Comparison of ENCODE assay signal across 14 mouse cellular contexts in the genomic region with DNA sequence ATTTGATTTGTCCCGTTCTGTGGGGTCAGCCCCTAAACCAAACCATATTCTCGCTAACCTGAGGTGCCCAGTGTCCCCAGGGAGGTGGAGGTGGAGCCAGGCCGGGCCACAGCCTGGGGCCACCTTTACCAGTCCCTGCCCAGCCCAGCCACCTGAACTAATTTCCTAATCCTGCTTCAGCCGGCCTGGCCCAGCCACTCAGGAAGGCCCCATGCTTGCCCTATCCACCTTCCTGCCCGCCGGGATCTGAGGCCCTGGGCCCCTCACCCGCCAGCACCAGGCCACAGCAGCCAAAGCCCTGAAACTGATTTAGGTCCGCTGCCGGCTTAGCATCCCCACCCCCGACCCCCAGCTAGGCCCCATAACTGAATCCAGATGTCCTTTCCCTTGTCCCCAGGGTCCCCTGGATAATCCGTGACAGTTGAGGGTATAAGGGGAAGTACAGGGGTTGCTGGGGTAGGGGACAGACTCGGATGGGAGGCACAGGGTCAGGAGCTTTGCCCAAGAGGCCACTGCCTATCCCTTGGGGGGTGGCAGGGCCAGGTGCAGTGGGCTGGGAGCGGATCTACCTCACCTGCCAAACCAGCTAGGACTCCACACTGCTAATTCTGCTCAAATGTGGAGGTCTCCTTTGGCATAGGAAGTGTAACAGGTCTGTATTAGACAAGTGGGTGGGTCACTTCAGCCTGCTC.
A peak's percentile ranks its signal among the peaks of the same experiment; 100 is the strongest.
DNase-seq lines count a peak whose midpoint lies in the region; ATAC-seq lines count a peak whose summit lies in the region.
"Had no signal": no experiment of that assay in that cellular context is flagged by ENCODE, and none has a peak within 500 bp of the region (broad histone marks: within the 10 kb centered on the region; RNA-seq: fewer than 3 reads in every experiment).

No protein-coding gene starts in this region.

- no peak overlapping the region for H3K9ac ChIP-seq in midbrain, embryonic 16.5 days (ENCODE audit: low read depth, low read length)
- H3K9ac ChIP-seq in embryonic facial prominence, embryonic 11.5 days (replicated peaks; ENCODE audit: low read length): no peak overlapping the region; the same call in 1 of the 2 replicates
- no peak overlapping the region for H3K9ac ChIP-seq in forebrain, embryonic 12.5 days
- H3K9ac ChIP-seq: heart, embryonic 13.5 days; liver, embryonic 12.5 days had no signal

- no peaks in the 10 kb centered on the region for H3K36me3 ChIP-seq in midbrain, embryonic 10.5 days
- no peaks in the 10 kb centered on the region for H3K36me3 ChIP-seq in midbrain, embryonic 16.5 days (ENCODE audit: control insufficient read depth, insufficient read depth, low read length)
- no peaks in the 10 kb centered on the region for H3K36me3 ChIP-seq in embryonic facial prominence, embryonic 11.5 days (replicated peaks; ENCODE audit: control insufficient read depth, insufficient read depth, low read depth, low read length)
- H3K36me3 ChIP-seq in limb, embryonic 10.5 days: no peaks in the 10 kb centered on the region
- no peaks in the 10 kb centered on the region for H3K36me3 ChIP-seq in forebrain, embryonic 12.5 days (replicated peaks)
- H3K36me3 ChIP-seq: heart, embryonic 13.5 days; liver, embryonic 12.5 days had no signal

- peak overlapping the region; percentile 43; the same call in 1 of the 2 replicates for H3K27ac ChIP-seq in midbrain, embryonic 10.5 days (replicated peaks)
- H3K27ac ChIP-seq in midbrain, embryonic 16.5 days (ENCODE audit: low read length): no peak overlapping the region
- no peak overlapping the region for H3K27ac ChIP-seq in embryonic facial prominence, embryonic 11.5 days (replicated peaks; ENCODE audit: low read depth, low read length)
- H3K27ac ChIP-seq in limb, embryonic 10.5 days: peak overlapping the region; percentile 78
- H3K27ac ChIP-seq in forebrain, embryonic 12.5 days: no peak overlapping the region
- H3K27ac ChIP-seq: heart, embryonic 13.5 days; layer of hippocampus, adult 2 months; liver, embryonic 12.5 days had no signal

- no peak overlapping the region for H3K4me2 ChIP-seq in midbrain, embryonic 16.5 days (ENCODE audit: low read length)
- no peak overlapping the region for H3K4me2 ChIP-seq in embryonic facial prominence, embryonic 11.5 days (ENCODE audit: low read depth, low read length)
- H3K4me2 ChIP-seq in forebrain, embryonic 12.5 days: no peak overlapping the region
- H3K4me2 ChIP-seq: heart, embryonic 13.5 days; liver, embryonic 12.5 days had no signal

- peak; percentile 16 for DNase-seq in midbrain, embryonic 10.5 days (ENCODE audit: low spot score)
- DNase-seq in embryonic facial prominence, embryonic 11.5 days (ENCODE audit: low spot score): peak; percentile 69
- DNase-seq in limb, embryonic 10.5 days (ENCODE audit: low spot score): peak; percentile 73
- DNase-seq in right cerebral cortex, postnatal 4 days: no peak
- DNase-seq: cerebellum, adult 2 months; right cerebral cortex, adult 18-20 months; thymus, postnatal 4 days had no signal

- H3K9me3 ChIP-seq in midbrain, embryonic 10.5 days (replicated peaks): no peaks in the 10 kb centered on the region
- no peaks in the 10 kb centered on the region for H3K9me3 ChIP-seq in midbrain, embryonic 16.5 days (replicated peaks; ENCODE audit: control insufficient read depth, low read length, poor library complexity, severe bottlenecking)
- H3K9me3 ChIP-seq in embryonic facial prominence, embryonic 11.5 days (replicated peaks; ENCODE audit: control insufficient read depth, low read length): no peaks in the 10 kb centered on the region
- no peaks in the 10 kb centered on the region for H3K9me3 ChIP-seq in limb, embryonic 10.5 days (replicated peaks)
- H3K9me3 ChIP-seq in forebrain, embryonic 12.5 days: no peaks in the 10 kb centered on the region
- H3K9me3 ChIP-seq: heart, embryonic 13.5 days; liver, embryonic 12.5 days had no signal

- peaks cover 23% of the 10 kb centered on the region for H3K4me1 ChIP-seq in midbrain, embryonic 10.5 days
- H3K4me1 ChIP-seq in midbrain, embryonic 16.5 days (ENCODE audit: control insufficient read depth, insufficient read depth, low read length): peaks cover 6% of the 10 kb centered on the region
- H3K4me1 ChIP-seq in embryonic facial prominence, embryonic 11.5 days (ENCODE audit: control insufficient read depth, insufficient read depth, low read length): peaks cover 7% of the 10 kb centered on the region
- H3K4me1 ChIP-seq in limb, embryonic 10.5 days: peaks cover 30% of the 10 kb centered on the region
- peaks cover 17% of the 10 kb centered on the region for H3K4me1 ChIP-seq in forebrain, embryonic 12.5 days
- H3K4me1 ChIP-seq: heart, embryonic 13.5 days; liver, embryonic 12.5 days had no signal

- no peak overlapping the region for H3K4me3 ChIP-seq in midbrain, embryonic 10.5 days
- no peak overlapping the region for H3K4me3 ChIP-seq in midbrain, embryonic 16.5 days (ENCODE audit: low read depth, low read length)
- H3K4me3 ChIP-seq in embryonic facial prominence, embryonic 11.5 days (ENCODE audit: low read depth, low read length): no peak overlapping the region
- H3K4me3 ChIP-seq in limb, embryonic 10.5 days: 0 out of 2 replicates have a peak overlapping the region, but pooled peaks have one; percentile 12
- no peak overlapping the region for H3K4me3 ChIP-seq in forebrain, embryonic 12.5 days (replicated peaks)
- H3K4me3 ChIP-seq: heart, embryonic 13.5 days; layer of hippocampus, adult 2 months; liver, embryonic 12.5 days had no signal

- no peak for ATAC-seq in midbrain, embryonic 16.5 days
- ATAC-seq in embryonic facial prominence, embryonic 11.5 days (replicated peaks; ENCODE audit: insufficient number of reproducible peaks, low FRiP score, low TSS enrichment, low read depth): peak; percentile 78
- no peak for ATAC-seq in monocyte, adult 5-6 weeks (replicated peaks; ENCODE audit: insufficient number of reproducible peaks, low FRiP score, low TSS enrichment, poor library complexity, severe bottlenecking)
- ATAC-seq in forebrain, embryonic 12.5 days (ENCODE audit: low FRiP score): no peak
- ATAC-seq: inflammation-experienced regulatory T-cells, adult 6 months; liver, embryonic 12.5 days had no signal

- peaks cover 39% of the 10 kb centered on the region for H3K27me3 ChIP-seq in midbrain, embryonic 10.5 days (ENCODE audit: low read depth, poor library complexity, severe bottlenecking)
- no peaks in the 10 kb centered on the region for H3K27me3 ChIP-seq in midbrain, embryonic 16.5 days (ENCODE audit: control insufficient read depth, insufficient read depth, low read depth, low read length)
- H3K27me3 ChIP-seq in embryonic facial prominence, embryonic 11.5 days (ENCODE audit: control insufficient read depth, insufficient read depth, low read length): no peaks in the 10 kb centered on the region
- H3K27me3 ChIP-seq in limb, embryonic 10.5 days (ENCODE audit: low read depth, poor library complexity, severe bottlenecking): peaks cover 40% of the 10 kb centered on the region
- peaks cover 17% of the 10 kb centered on the region; the same call in 1 of the 2 replicates for H3K27me3 ChIP-seq in forebrain, embryonic 12.5 days

- WGBS in midbrain, embryonic 10.5 days: 29% methylated on average over 13 of the region's 13 CpGs
- whole genome bisulfite sequencing in midbrain, embryonic 16.5 days: 24% methylated on average over 13 of the region's 13 CpGs
- WGBS in embryonic facial prominence, embryonic 11.5 days: 12% methylated on average over 13 of the region's 13 CpGs
- WGBS in limb, embryonic 10.5 days: 18% methylated on average over 13 of the region's 13 CpGs
- WGBS in forebrain, embryonic 12.5 days: 33% methylated on average over 13 of the region's 13 CpGs

Comparison
In these comparisons a context has a peak if more than half of its experiments do, and no peak if none do; other contexts are left out.
1. H3K27ac ChIP-seq: peak in midbrain, embryonic 10.5 days (single experiment) and limb, embryonic 10.5 days (single experiment); none in midbrain, embryonic 16.5 days (single experiment), embryonic facial prominence, embryonic 11.5 days (single experiment) and forebrain, embryonic 12.5 days (single experiment).